Mouse (Mus musculus): ENCODE data around the gene Snx21. TPM values are rescaled to one million over a fixed set of nuclear protein-coding genes. Genes with fewer than 3 reads are reported as not detected.

The Snx21 gene
- total RNA-seq, 1 experiment: 7.0 TPM

DNA sequence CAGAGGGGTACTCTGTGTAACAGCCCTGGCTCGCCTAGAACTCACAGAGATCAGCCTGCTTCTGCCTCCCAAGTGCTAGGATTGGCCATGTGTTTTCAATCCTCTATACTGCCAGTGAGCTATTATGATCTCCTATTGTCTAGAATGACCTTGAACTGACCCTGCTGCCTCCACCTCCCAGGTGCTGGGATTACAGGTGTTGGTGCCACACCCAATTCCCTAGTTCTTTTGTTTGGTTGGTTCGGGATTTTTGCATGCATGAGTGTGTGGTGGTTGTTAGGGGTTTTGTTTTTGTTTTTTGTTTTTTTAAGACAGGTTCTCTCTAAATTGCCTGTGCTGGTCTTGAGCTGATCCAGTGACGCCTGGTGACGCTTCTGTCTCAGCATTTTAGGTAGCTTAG is 38.3 kb downstream of the Snx21 start:
- H3K9me3 ChIP-seq (ENCODE audit: control insufficient read depth, insufficient read depth, low read depth, low read length): no peaks in the 10 kb centered on the region
- peak; percentile 89 for DNase-seq (ENCODE audit: low read depth, low spot score)
- TF ChIP-seq CHD2 (IDR thresholded peaks at IDR 0.05; ENCODE audit: low read depth, low read length) (peak; percentile 55; the same call in 1 of the 2 replicates), MAFK (IDR thresholded peaks at IDR 0.05; ENCODE audit: insufficient read depth, low read depth, low read length) (no peak), ZNF384 (IDR thresholded peaks at IDR 0.05; ENCODE audit: low read depth, low read length) (peak; percentile 90), HCFC1 (IDR thresholded peaks at IDR 0.05; ENCODE audit: borderline replicate concordance, insufficient read depth, low read length) (no peak), ZC3H11A (IDR thresholded peaks at IDR 0.05; ENCODE audit: borderline replicate concordance, low read depth, low read length) (no peak)
- H3K9ac ChIP-seq (ENCODE audit: insufficient read depth, low read depth, low read length, poor library complexity, severe bottlenecking): peak overlapping the region; percentile 25; the same call in 1 of the 2 replicates
- peaks cover 50% of the 10 kb centered on the region for H3K36me3 ChIP-seq (ENCODE audit: control insufficient read depth, insufficient read depth, low read length, poor library complexity, severe bottlenecking)
- peak overlapping the region; percentile 99 for H3K27ac ChIP-seq (ENCODE audit: insufficient read depth, low read depth, low read length, poor library complexity, severe bottlenecking)
- H3K4me3 ChIP-seq (ENCODE audit: insufficient read depth in 1 of 2, low read depth in 1 of 2, low read length in 2 of 2, poor library complexity in 1 of 2, severe bottlenecking in 1 of 2): peak overlapping the region; percentile 86 to 98
- H3K4me1 ChIP-seq (ENCODE audit: control insufficient read depth in 2 of 2, insufficient read depth in 2 of 2, low read length in 2 of 2, poor library complexity in 1 of 2): peaks cover 6 to 41% of the 10 kb centered on the region in 2 experiments; a peak in 3 of 4 replicates
- in situ Hi-C loops (cut with MboI; ENCODE audit: low sequenced_read_pairs in 2 of 2, unreplicated experiment in 2 of 2): no loop called here

DNA sequence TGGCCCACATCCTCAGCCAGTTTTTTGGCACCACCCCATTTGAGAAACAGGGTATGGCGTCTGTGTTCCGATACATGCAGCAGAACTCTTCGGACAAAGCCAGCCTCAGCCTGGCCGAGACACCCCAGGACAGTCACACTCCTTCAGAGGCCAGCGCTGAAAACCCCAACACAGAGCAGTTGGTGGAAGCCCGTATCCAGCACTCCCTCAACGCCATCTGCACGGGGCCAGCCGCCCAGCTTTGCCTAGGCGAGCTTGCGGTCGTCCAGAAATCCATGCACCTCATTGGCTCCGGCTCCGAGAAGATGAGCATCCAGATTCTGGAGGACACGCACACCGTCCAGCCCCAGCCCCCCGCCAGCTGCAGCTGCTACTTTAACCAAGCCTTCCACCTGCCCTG is 39.9 kb downstream of the Snx21 start:
- in situ Hi-C loops (cut with MboI; ENCODE audit: low sequenced_read_pairs in 2 of 2, unreplicated experiment in 2 of 2): no loop called here
- TF ChIP-seq CHD2 (IDR thresholded peaks at IDR 0.05; ENCODE audit: low read depth, low read length) (no peak), ZNF384 (IDR thresholded peaks at IDR 0.05; ENCODE audit: low read depth, low read length) (no peak), ZC3H11A (IDR thresholded peaks at IDR 0.05; ENCODE audit: borderline replicate concordance, low read depth, low read length) (no peak), MAFK (IDR thresholded peaks at IDR 0.05; ENCODE audit: insufficient read depth, low read depth, low read length) (no peak), HCFC1 (IDR thresholded peaks at IDR 0.05; ENCODE audit: borderline replicate concordance, insufficient read depth, low read length) (no peak)
- no peak for DNase-seq (ENCODE audit: low read depth, low spot score)
- peak overlapping the region; percentile 37 to 98 for H3K4me3 ChIP-seq (ENCODE audit: insufficient read depth in 1 of 2, low read depth in 1 of 2, low read length in 2 of 2, poor library complexity in 1 of 2, severe bottlenecking in 1 of 2)
- no peak overlapping the region for H3K27ac ChIP-seq (ENCODE audit: insufficient read depth, low read depth, low read length, poor library complexity, severe bottlenecking)
- H3K4me1 ChIP-seq (ENCODE audit: control insufficient read depth in 2 of 2, insufficient read depth in 2 of 2, low read length in 2 of 2, poor library complexity in 1 of 2): peaks cover 6 to 38% of the 10 kb centered on the region in 2 experiments; a peak in 3 of 4 replicates
- H3K9me3 ChIP-seq (ENCODE audit: control insufficient read depth, insufficient read depth, low read depth, low read length): no peaks in the 10 kb centered on the region
- peaks cover 43% of the 10 kb centered on the region for H3K36me3 ChIP-seq (ENCODE audit: control insufficient read depth, insufficient read depth, low read length, poor library complexity, severe bottlenecking)
- H3K9ac ChIP-seq (ENCODE audit: insufficient read depth, low read depth, low read length, poor library complexity, severe bottlenecking): peak overlapping the region; percentile 48

- Histone ChIP-seq H3K36me3 (ENCODE audit: control insufficient read depth, insufficient read depth, low read length, poor library complexity, severe bottlenecking) (peaks cover 39% of the 10 kb centered on the region), H3K9me3 (ENCODE audit: control insufficient read depth, insufficient read depth, low read depth, low read length) (no peaks in the 10 kb centered on the region), H3K27ac (ENCODE audit: insufficient read depth, low read depth, low read length, poor library complexity, severe bottlenecking) (no peak overlapping the region; the same call in 1 of the 2 replicates), H3K4me3 (ENCODE audit: insufficient read depth in 1 of 2, low read depth in 1 of 2, low read length in 2 of 2, poor library complexity in 1 of 2, severe bottlenecking in 1 of 2) (peak overlapping the region in 1 of 2 experiments; percentile 21; a peak in 1 of 4 replicates), H3K4me1 (ENCODE audit: control insufficient read depth in 2 of 2, insufficient read depth in 2 of 2, low read length in 2 of 2, poor library complexity in 1 of 2) (peaks cover 6 to 29% of the 10 kb centered on the region in 2 experiments; a peak in 3 of 4 replicates), H3K9ac (ENCODE audit: insufficient read depth, low read depth, low read length, poor library complexity, severe bottlenecking) (peak overlapping the region; percentile 33)
- in situ Hi-C loops (cut with MboI; ENCODE audit: low sequenced_read_pairs in 2 of 2, unreplicated experiment in 2 of 2): no loop called here
- TF ChIP-seq HCFC1 (IDR thresholded peaks at IDR 0.05; ENCODE audit: borderline replicate concordance, insufficient read depth, low read length): no peak
- no peak for TF ChIP-seq MAFK (IDR thresholded peaks at IDR 0.05; ENCODE audit: insufficient read depth, low read depth, low read length)
- no peak for TF ChIP-seq ZNF384 (IDR thresholded peaks at IDR 0.05; ENCODE audit: low read depth, low read length)
- no peak for TF ChIP-seq CHD2 (IDR thresholded peaks at IDR 0.05; ENCODE audit: low read depth, low read length)
- TF ChIP-seq ZC3H11A (IDR thresholded peaks at IDR 0.05; ENCODE audit: borderline replicate concordance, low read depth, low read length): no peak
- no peak for DNase-seq (ENCODE audit: low read depth, low spot score)
Observed at GRCm38 (mm10) chr2:164827146-164827850, 41.7 kb downstream of the Snx21 start.

GRCm38 (mm10) chr2:164828437-164828836 is 42.8 kb downstream of the Snx21 start, which contains the start of gene Spata25:
TSS of gene Spata25 (minus strand) at chr2:164828537.
- Histone ChIP-seq H3K9ac (ENCODE audit: insufficient read depth, low read depth, low read length, poor library complexity, severe bottlenecking) (peak within 1 kb of the TSS; percentile 33), H3K9me3 (ENCODE audit: control insufficient read depth, insufficient read depth, low read depth, low read length) (no peaks in the 10 kb centered on the region), H3K4me1 (ENCODE audit: control insufficient read depth in 2 of 2, insufficient read depth in 2 of 2, low read length in 2 of 2, poor library complexity in 1 of 2) (peaks cover 6 to 29% of the 10 kb centered on the region in 2 experiments; a peak in 3 of 4 replicates), H3K4me3 (ENCODE audit: insufficient read depth in 1 of 2, low read depth in 1 of 2, low read length in 2 of 2, poor library complexity in 1 of 2, severe bottlenecking in 1 of 2) (peak within 1 kb of the TSS in 1 of 2 experiments; percentile 21; a peak in 1 of 4 replicates), H3K27ac (ENCODE audit: insufficient read depth, low read depth, low read length, poor library complexity, severe bottlenecking) (peak within 1 kb of the TSS; percentile 54), H3K36me3 (ENCODE audit: control insufficient read depth, insufficient read depth, low read length, poor library complexity, severe bottlenecking) (peaks cover 39% of the 10 kb centered on the region)
- TF ChIP-seq CHD2 (IDR thresholded peaks at IDR 0.05; ENCODE audit: low read depth, low read length) (no peak), ZNF384 (IDR thresholded peaks at IDR 0.05; ENCODE audit: low read depth, low read length) (no peak), ZC3H11A (IDR thresholded peaks at IDR 0.05; ENCODE audit: borderline replicate concordance, low read depth, low read length) (no peak), MAFK (IDR thresholded peaks at IDR 0.05; ENCODE audit: insufficient read depth, low read depth, low read length) (no peak), HCFC1 (IDR thresholded peaks at IDR 0.05; ENCODE audit: borderline replicate concordance, insufficient read depth, low read length) (no peak)
- DNase-seq (ENCODE audit: low read depth, low spot score): no peak
- in situ Hi-C loops (cut with MboI; ENCODE audit: low sequenced_read_pairs in 2 of 2, unreplicated experiment in 2 of 2): no loop called here
